Mouse (Mus musculus): ENCODE data around the gene AY761185.
"Not testable (repeated sequence)": the region's sequence is repeated elsewhere in the genome, so short reads cannot be mapped to it uniquely, and the experiment has no call there.

AY761185 gene

GRCm38 (mm10) chr8:20944610-20945009 is at the start of gene AY761185:
AY761185 (minus strand) TSS chr8:20944710.
- DNase-seq (ENCODE audit: low spot score) = no peak

- DNase-seq (ENCODE audit: low spot score) = not testable (repeated sequence)
Measured at GRCm38 (mm10) chr8:20994042-20994441, 49.5 kb upstream of the AY761185 start.

- DNase-seq (ENCODE audit: low spot score) = no peak
Measured at GRCm38 (mm10) chr8:20979846-20980245, 35.3 kb upstream of the AY761185 start.

GRCm38 (mm10) chr8:20964531-20964930 is 20.0 kb upstream of the AY761185 start:
- DNase-seq (ENCODE audit: low spot score) = no peak

GRCm38 (mm10) chr8:20921971-20922370 is 22.5 kb downstream of the AY761185 start, which contains the start of gene Gm6040:
Gm6040 (minus strand) TSS chr8:20922071.
- no peak for DNase-seq (ENCODE audit: low spot score)

- no peak for DNase-seq (ENCODE audit: low spot score)
Measured at GRCm38 (mm10) chr8:20912288-20912687, 32.2 kb downstream of the AY761185 start.

GRCm38 (mm10) chr8:20908256-20908655 is 36.3 kb downstream of the AY761185 start:
- no peak for DNase-seq (ENCODE audit: low spot score)

GRCm38 (mm10) chr8:20907119-20907518 is 37.4 kb downstream of the AY761185 start:
- DNase-seq (ENCODE audit: low spot score) = no peak

- no peak for DNase-seq (ENCODE audit: low spot score)
Measured at GRCm38 (mm10) chr8:20902527-20902926, 42.0 kb downstream of the AY761185 start, which contains the start of gene Gm15056. Gm15056 (minus strand) TSS chr8:20902627.

All from ovary, postnatal 10 days (tissue).